Mouse (Mus musculus) myocyte (in vitro differentiated cells): ENCODE results near the gene Nup188.

Experiments
- E2F4 ChIP-seq: IDR thresholded peaks from one replicate; pipeline ENCODE4 v1.6.1; 2011; ENCODE audit warnings: mild to moderate bottlenecking, control low read depth, moderate library complexity; ENCODE audit not compliant: insufficient read depth
- MYOD1 ChIP-seq, 3 experiments: IDR thresholded peaks; one replicate each; pipeline ENCODE4 v1.6.1; 2011; ENCODE audit warnings: control low read depth in 2 of 3, low read depth in 2 of 3, mild to moderate bottlenecking in 2 of 3, moderate library complexity in 1 of 3; ENCODE audit not compliant: insufficient read length in 2 of 3, control insufficient read depth in 1 of 3
- POLR2A ChIP-seq: IDR thresholded peaks from one replicate; pipeline ENCODE4 v1.6.1; 2011; ENCODE audit warnings: low read depth, mild to moderate bottlenecking, control low read depth, moderate library complexity; ENCODE audit not compliant: insufficient read length
- POLR2AphosphoS2 ChIP-seq: IDR thresholded peaks from one replicate; pipeline ENCODE4 v1.6.1; 2011; ENCODE audit warnings: low read depth, control low read depth; ENCODE audit not compliant: insufficient read length
- TCF12 ChIP-seq: IDR thresholded peaks from one replicate; pipeline ENCODE4 v1.6.1; 2011; ENCODE audit warnings: mild to moderate bottlenecking, control low read depth; ENCODE audit not compliant: poor library complexity, insufficient read depth, severe bottlenecking
- USF1 ChIP-seq: IDR thresholded peaks from one replicate; pipeline ENCODE4 v1.6.1; 2011; ENCODE audit warnings: low read depth, mild to moderate bottlenecking, control low read depth, moderate library complexity

DNA sequence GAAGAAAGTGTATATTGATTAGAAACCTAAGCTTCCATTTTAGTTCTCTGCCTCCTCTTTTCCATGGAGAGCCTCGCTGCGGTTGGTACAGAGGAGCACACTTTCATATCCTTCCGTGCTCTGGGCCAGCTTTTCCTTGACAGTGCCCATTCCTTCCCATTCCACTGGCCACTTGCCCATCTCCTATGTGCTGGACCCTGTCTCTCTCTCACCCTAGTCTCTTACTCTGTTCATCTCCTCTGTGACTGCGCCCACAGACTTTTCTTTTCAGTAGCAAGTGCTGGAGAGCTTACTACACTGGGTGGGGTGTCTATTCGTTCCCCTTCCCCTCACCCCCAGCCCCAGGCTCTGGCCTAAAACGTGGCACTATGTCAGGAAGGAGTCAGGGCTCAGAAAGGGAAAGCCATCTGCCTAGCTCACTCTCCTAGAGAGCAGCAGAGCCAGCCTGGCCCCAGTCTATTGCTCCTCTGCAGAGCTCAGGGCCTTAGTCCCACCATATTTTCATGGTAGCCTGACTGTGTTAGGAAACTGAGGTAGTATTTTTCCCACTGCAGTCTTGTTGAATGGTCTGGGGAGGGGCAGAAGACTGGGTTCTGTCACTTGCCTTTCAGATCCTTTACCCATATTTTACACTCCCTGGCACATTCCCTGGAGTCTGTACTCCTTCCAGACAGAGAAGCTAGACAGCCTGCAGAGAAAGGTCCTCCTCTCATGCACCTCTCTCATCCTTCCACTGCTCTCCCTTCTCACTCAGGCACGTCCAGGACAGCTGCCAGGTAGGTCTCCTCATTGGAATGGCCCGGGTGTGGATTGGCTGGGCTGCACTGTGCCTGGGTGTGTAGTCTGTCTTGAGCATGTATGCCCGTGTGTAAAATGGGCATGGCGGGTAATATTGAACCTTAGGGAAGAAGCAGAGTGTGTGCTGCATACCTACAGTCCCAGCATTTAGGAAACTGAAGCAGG lies 35.8 kb upstream of the Nup188 start:
- TF ChIP-seq E2F4 (no peak), TCF12 (no peak), USF1 (no peak), MYOD1 (IDR thresholded peaks at IDR 0.05; ENCODE audit: control insufficient read depth in 1 of 3, insufficient read length in 2 of 3, low read depth in 2 of 3) (no peak), POLR2A (no peak), POLR2AphosphoS2 (no peak)
